Mouse (Mus musculus) midbrain, embryonic 16.5 days (tissue): Measurements from ENCODE around the gene Olfr313. TPM values are rescaled to one million over a fixed set of nuclear protein-coding genes. Genes with fewer than 3 reads are reported as not detected.
A peak's percentile ranks its signal among the peaks of the same experiment; 100 is the strongest.
"Not testable (repeated sequence)": the region's sequence is repeated elsewhere in the genome, so short reads cannot be mapped to it uniquely, and the experiment has no call there.

Source experiments
- ATAC-seq: fragments of 200-750 bp; cut with Nextera tagmentation; 2 replicates; pipeline ENCODE4 v1.8.0; 2017; ENCODE audit warnings: moderate TSS enrichment
- H3K27ac ChIP-seq: fragments of 300-500 bp; sonication (generic); 2 replicates; pipeline ENCODE4 v1.5.1; 2014; ENCODE audit warnings: mild to moderate bottlenecking, low read length, mixed read lengths
- H3K27me3 ChIP-seq: fragments of 300-500 bp; sonication (generic); 2 replicates; pipeline ENCODE4 v1.6.1; 2014; ENCODE audit warnings: low read depth, low read length, mixed read lengths; ENCODE audit not compliant: control insufficient read depth, insufficient read depth
- H3K36me3 ChIP-seq: fragments of 300-500 bp; sonication (generic); 2 replicates; pipeline ENCODE4 v1.6.1; 2014; ENCODE audit warnings: mild to moderate bottlenecking, low read length, moderate library complexity, mixed read lengths; ENCODE audit not compliant: control insufficient read depth, insufficient read depth
- H3K4me1 ChIP-seq: fragments of 300-500 bp; sonication (generic); 2 replicates; pipeline ENCODE4 v1.6.1; 2014; ENCODE audit warnings: mild to moderate bottlenecking, low read length, mixed read lengths; ENCODE audit not compliant: control insufficient read depth, insufficient read depth
- H3K4me2 ChIP-seq: fragments of 300-500 bp; sonication (generic); 2 replicates; pipeline ENCODE4 v1.6.1; 2014; ENCODE audit warnings: mild to moderate bottlenecking, low read length, mixed read lengths
- H3K4me3 ChIP-seq: fragments of 300-500 bp; sonication (generic); 2 replicates; pipeline ENCODE4 v1.5.1; 2014; ENCODE audit warnings: low read depth, mild to moderate bottlenecking, low read length, moderate library complexity, mixed read lengths
- H3K9ac ChIP-seq: fragments of 300-500 bp; sonication (generic); 2 replicates; pipeline ENCODE4 v1.6.1; 2014; ENCODE audit warnings: low read depth, low read length, mixed read lengths
- H3K9me3 ChIP-seq: fragments of 300-500 bp; sonication (generic); replicated peaks from 2 replicates; pipeline ENCODE4 v1.6.1; 2014; ENCODE audit warnings: mild to moderate bottlenecking, low read length, mixed read lengths; ENCODE audit not compliant: control insufficient read depth, poor library complexity, severe bottlenecking
- WGBS: fragments of 180-500 bp; shearing (Covaris S2); extraction: QIAGEN DNeasy Blood & Tissue Kit; methylation state at CpG from one replicate; pipeline ENCODE4 v1.1.7; 2014; 5-methylcytosine and 5-hydroxymethylcytosine counted together
- polyA plus RNA-seq: library from polyadenylated mRNA; unstranded; fragments of >200 nt; fragmentation: Nextera tagmentation; extraction: Ambion mirVana; gene quantifications from 2 replicates; pipeline ENCODE4 v1.2.1, GENCODE M21; 2015

The Olfr313 gene
- polyA plus RNA-seq, 1 experiment from 2014 or later: not detected

DNA sequence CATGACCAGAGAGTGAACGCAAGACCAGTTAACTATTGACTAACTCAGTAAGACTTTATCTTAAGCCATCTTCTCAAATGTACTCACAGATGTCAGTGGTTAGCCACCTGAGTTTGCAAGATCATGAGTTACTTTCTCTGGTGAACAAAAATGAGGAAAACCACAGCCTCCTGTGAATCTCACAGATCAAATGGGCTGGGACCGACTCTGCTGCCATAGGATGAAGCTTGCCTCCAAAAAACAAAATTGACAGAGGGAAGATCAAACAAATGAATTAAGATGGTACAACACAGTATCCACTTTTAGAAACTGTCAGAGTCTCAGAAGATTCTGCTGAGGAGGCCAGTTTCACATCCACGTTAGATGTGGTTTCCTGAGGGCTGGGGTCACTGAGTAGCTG lies 15.0 kb downstream of the Olfr313 start:
- WGBS: 75% methylated on average over 3 of the region's 3 CpGs
- Histone ChIP-seq H3K9ac (no peak overlapping the region), H3K9me3 (no peaks in the 10 kb centered on the region), H3K27ac (no peak overlapping the region), H3K4me1 (no peaks in the 10 kb centered on the region), H3K27me3 (no peaks in the 10 kb centered on the region), H3K36me3 (no peaks in the 10 kb centered on the region), H3K4me2 (no peak overlapping the region), H3K4me3 (no peak overlapping the region)
- no peak for ATAC-seq

GRCm38 (mm10) chr11:58832541-58832940 lies 17.7 kb downstream of the Olfr313 start:
- H3K4me1 ChIP-seq, H3K36me3 ChIP-seq, ATAC-seq, H3K9me3 ChIP-seq, H3K27ac ChIP-seq, H3K9ac ChIP-seq, H3K4me3 ChIP-seq, H3K4me2 ChIP-seq, H3K27me3 ChIP-seq: not testable (repeated sequence)
- WGBS: 87% methylated on average over 3 of the region's 3 CpGs

- not testable (repeated sequence) for H3K27ac ChIP-seq, H3K4me3 ChIP-seq, H3K9me3 ChIP-seq, H3K4me1 ChIP-seq, H3K36me3 ChIP-seq, H3K4me2 ChIP-seq, H3K9ac ChIP-seq, H3K27me3 ChIP-seq, ATAC-seq
Observed at GRCm38 (mm10) chr11:58838951-58839350, 24.2 kb downstream of the Olfr313 start, which contains the start of gene Olfr311. Olfr311 (plus strand) TSS chr11:58839251.

GRCm38 (mm10) chr11:58846919-58847461 lies 32.2 kb downstream of the Olfr313 start, which contains the start of gene Gm12258:
Gm12258 (plus strand) TSS chr11:58847158.
- Histone ChIP-seq H3K4me1 (peaks cover 11% of the 10 kb centered on the region), H3K4me2 (peak within 1 kb of the TSS; percentile 69), H3K27me3 (no peaks in the 10 kb centered on the region), H3K9ac (peak within 1 kb of the TSS; percentile 88), H3K36me3 (peaks cover 20% of the 10 kb centered on the region), H3K27ac (peak within 1 kb of the TSS; percentile 86), H3K9me3 (no peaks in the 10 kb centered on the region), H3K4me3 (peak within 1 kb of the TSS; percentile 64)
- WGBS: 0% methylated on average over 24 of the region's 24 CpGs
- peak; percentile 100 for ATAC-seq

DNA sequence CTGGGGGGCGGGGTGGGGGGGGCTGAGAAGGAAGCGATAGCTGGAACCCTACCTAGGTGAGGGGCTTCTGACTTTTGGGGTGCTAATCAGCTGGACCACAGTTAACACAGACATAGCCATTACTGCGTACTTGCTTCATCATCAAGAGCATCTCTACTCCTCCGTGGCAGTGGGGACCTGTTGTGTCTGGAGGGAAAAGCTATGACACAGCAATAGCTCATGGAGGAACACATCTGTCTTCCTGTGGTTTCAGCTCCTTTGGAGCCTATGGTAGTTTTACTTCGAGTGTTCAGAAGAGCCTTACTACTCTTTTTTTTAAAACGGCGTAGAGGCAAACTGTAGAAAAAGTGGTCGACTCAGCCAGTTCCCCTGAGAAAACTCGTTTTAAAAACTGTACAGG lies 32.8 kb downstream of the Olfr313 start:
- peak overlapping the region; percentile 64 for H3K4me3 ChIP-seq
- H3K9me3 ChIP-seq: no peaks in the 10 kb centered on the region
- peak overlapping the region; percentile 69 for H3K4me2 ChIP-seq
- 46% methylated on average over 9 of the region's 9 CpGs for WGBS
- peaks cover 11% of the 10 kb centered on the region for H3K4me1 ChIP-seq
- ATAC-seq: peak; percentile 23; the same call in 1 of the 2 replicates
- peak overlapping the region; percentile 88 for H3K9ac ChIP-seq
- H3K36me3 ChIP-seq: peaks cover 20% of the 10 kb centered on the region
- peak overlapping the region; percentile 86; the same call in 1 of the 2 replicates for H3K27ac ChIP-seq
- no peaks in the 10 kb centered on the region for H3K27me3 ChIP-seq

DNA sequence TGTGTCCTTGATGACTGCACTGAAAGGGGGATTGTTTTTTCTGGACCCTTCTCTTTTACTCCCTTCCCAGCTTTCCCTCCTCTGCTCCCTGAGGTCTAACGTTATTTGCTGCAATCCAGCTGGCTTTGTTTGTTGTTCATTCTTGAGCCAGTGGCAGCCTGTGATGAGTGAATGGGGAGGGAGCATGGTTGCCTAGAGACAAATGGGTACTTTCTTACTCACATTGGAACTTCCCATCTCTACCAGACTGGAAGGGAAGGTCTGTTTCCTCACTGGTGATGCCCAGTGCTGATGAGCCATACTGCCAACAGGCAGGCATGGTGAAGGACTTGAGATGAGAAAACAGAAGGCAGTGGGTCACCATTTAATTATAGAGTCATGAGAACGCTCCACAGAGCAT lies 34.9 kb downstream of the Olfr313 start:
- no peak for ATAC-seq
- H3K4me1 ChIP-seq: peaks cover 11% of the 10 kb centered on the region
- peaks cover 23% of the 10 kb centered on the region for H3K36me3 ChIP-seq
- H3K9ac ChIP-seq: no peak overlapping the region
- H3K27me3 ChIP-seq: no peaks in the 10 kb centered on the region
- no peaks in the 10 kb centered on the region for H3K9me3 ChIP-seq
- no peak overlapping the region for H3K4me3 ChIP-seq
- no peak overlapping the region for H3K4me2 ChIP-seq
- H3K27ac ChIP-seq: no peak overlapping the region
- 75% methylated on average over 2 of the region's 2 CpGs for WGBS

- no peaks in the 10 kb centered on the region for H3K4me1 ChIP-seq
- H3K9me3 ChIP-seq: peaks cover 12% of the 10 kb centered on the region
- no peaks in the 10 kb centered on the region for H3K27me3 ChIP-seq
- no peak overlapping the region for H3K9ac ChIP-seq
- H3K27ac ChIP-seq: no peak overlapping the region
- ATAC-seq: no peak
- H3K36me3 ChIP-seq: peaks cover 48% of the 10 kb centered on the region
- H3K4me2 ChIP-seq: no peak overlapping the region
- no peak overlapping the region for H3K4me3 ChIP-seq
- WGBS: 97% methylated on average over 8 of the region's 8 CpGs
Observed at GRCm38 (mm10) chr11:58860744-58861143, 45.9 kb downstream of the Olfr313 start.

- H3K36me3 ChIP-seq: no peaks in the 10 kb centered on the region
- no peaks in the 10 kb centered on the region for H3K27me3 ChIP-seq
- peak within 1 kb of the TSS; percentile 94 for H3K4me2 ChIP-seq
- ATAC-seq: peak; percentile 93
- no peaks in the 10 kb centered on the region for H3K9me3 ChIP-seq
- H3K4me3 ChIP-seq: peak within 1 kb of the TSS; percentile 57
- peaks cover 11% of the 10 kb centered on the region for H3K4me1 ChIP-seq
- peak within 1 kb of the TSS; percentile 82 for H3K9ac ChIP-seq
- 4% methylated on average over 37 of the region's 37 CpGs for WGBS
- peak within 1 kb of the TSS; percentile 83 for H3K27ac ChIP-seq
Observed at GRCm38 (mm10) chr11:58867039-58867953, 52.5 kb downstream of the Olfr313 start, which contains the start of gene 2810021J22Rik. 2810021J22Rik (plus strand) TSS chr11:58867216.

DNA sequence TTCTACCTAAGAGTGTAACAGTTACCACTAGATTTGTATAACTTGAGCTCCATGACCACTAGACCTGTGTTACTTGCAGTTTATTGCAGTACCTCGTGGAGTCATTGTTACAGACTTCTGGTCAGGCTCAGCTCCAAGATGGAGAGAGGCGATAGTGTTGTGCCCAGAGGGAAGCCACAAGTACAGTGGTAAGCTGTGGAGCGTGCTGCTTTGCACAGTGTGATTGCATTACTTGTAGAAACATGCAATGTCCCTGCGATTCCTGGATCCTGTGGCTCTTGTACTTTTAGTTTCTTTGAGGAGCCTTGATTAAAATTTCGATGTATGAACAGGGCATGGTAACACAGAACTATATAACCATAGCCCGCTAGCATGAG lies 53.1 kb downstream of the Olfr313 start:
- WGBS: 87% methylated on average over 6 of the region's 6 CpGs
- H3K4me1 ChIP-seq: peaks cover 11% of the 10 kb centered on the region
- H3K27me3 ChIP-seq: no peaks in the 10 kb centered on the region
- H3K4me2 ChIP-seq: peak overlapping the region; percentile 94
- no peaks in the 10 kb centered on the region for H3K9me3 ChIP-seq
- no peak for ATAC-seq
- H3K36me3 ChIP-seq: no peaks in the 10 kb centered on the region
- H3K27ac ChIP-seq: no peak overlapping the region
- peak overlapping the region; percentile 57 for H3K4me3 ChIP-seq
- peak overlapping the region; percentile 82 for H3K9ac ChIP-seq
